ENCODE assay signal across 9 mouse cellular contexts in genomic region chr19:46149091-46149490, GRCm38 (mm10). TPM values are rescaled to one million over a fixed set of nuclear protein-coding genes. Genes with fewer than 3 reads are reported as not detected.
A peak's percentile ranks its signal among the peaks of the same experiment; 100 is the strongest.
DNase-seq lines count a peak whose midpoint lies in the region; ATAC-seq and TF ChIP-seq lines count a peak whose summit lies in the region.
"Had no signal": no experiment of that assay in that cellular context is flagged by ENCODE, and none has a peak within 500 bp of the region (broad histone marks: within the 10 kb centered on the region; RNA-seq: fewer than 3 reads in every experiment).

No protein-coding gene starts in this region.

- no peak overlapping the region for H3K27ac ChIP-seq in forebrain, embryonic 10.5 days
- no peak overlapping the region for H3K27ac ChIP-seq in forebrain, embryonic 16.5 days (ENCODE audit: low read length)
- no peak overlapping the region for H3K27ac ChIP-seq in neural tube, embryonic 12.5 days
- no peak overlapping the region for H3K27ac ChIP-seq in liver, embryonic 14.5 days

- peaks cover 72% of the 10 kb centered on the region for H3K27me3 ChIP-seq in forebrain, embryonic 10.5 days (ENCODE audit: poor library complexity, severe bottlenecking)
- peaks cover 55% of the 10 kb centered on the region for H3K27me3 ChIP-seq in forebrain, embryonic 16.5 days (replicated peaks; ENCODE audit: control insufficient read depth, insufficient read depth, low read length)
- peaks cover 69% of the 10 kb centered on the region for H3K27me3 ChIP-seq in neural tube, embryonic 12.5 days (replicated peaks)
- H3K27me3 ChIP-seq in liver, embryonic 14.5 days (ENCODE audit: control insufficient read depth, insufficient read depth, low read length), result peaks cover 66% of the 10 kb centered on the region

- TF ChIP-seq EP300 in liver, embryonic 14.5 days (IDR thresholded peaks at IDR 0.05; ENCODE audit: low read depth), result no peak

- no peak for TF ChIP-seq CTCF in liver, embryonic 14.5 days (IDR thresholded peaks at IDR 0.05; ENCODE audit: low read depth)

- no peak overlapping the region for H3K4me2 ChIP-seq in forebrain, embryonic 16.5 days (ENCODE audit: low read length)
- peak overlapping the region; percentile 87 for H3K4me2 ChIP-seq in neural tube, embryonic 12.5 days (replicated peaks)
- H3K4me2 ChIP-seq in liver, embryonic 14.5 days (ENCODE audit: low read depth), result peak overlapping the region; percentile 69

- peaks cover 46% of the 10 kb centered on the region for H3K4me1 ChIP-seq in forebrain, embryonic 10.5 days
- peaks cover 31% of the 10 kb centered on the region for H3K4me1 ChIP-seq in forebrain, embryonic 16.5 days (replicated peaks; ENCODE audit: control insufficient read depth, insufficient read depth, low read length)
- peaks cover 31% of the 10 kb centered on the region for H3K4me1 ChIP-seq in neural tube, embryonic 12.5 days
- H3K4me1 ChIP-seq in liver, embryonic 14.5 days (replicated peaks; ENCODE audit: control insufficient read depth in 2 of 2, insufficient read depth in 2 of 2, low read length in 1 of 2), result peaks cover 9 to 11% of the 10 kb centered on the region in 2 experiments

- H3K9me3 ChIP-seq in forebrain, embryonic 10.5 days, result no peaks in the 10 kb centered on the region
- H3K9me3 ChIP-seq in forebrain, embryonic 16.5 days (ENCODE audit: control insufficient read depth, low read length), result no peaks in the 10 kb centered on the region
- H3K9me3 ChIP-seq in neural tube, embryonic 12.5 days, result no peaks in the 10 kb centered on the region
- H3K9me3 ChIP-seq in liver, embryonic 14.5 days (ENCODE audit: control insufficient read depth, low read length), result no peaks in the 10 kb centered on the region

- no peak for ATAC-seq in forebrain, embryonic 16.5 days
- ATAC-seq in neural tube, embryonic 12.5 days (ENCODE audit: low FRiP score, low read depth), result no peak
- no peak for ATAC-seq in liver, embryonic 14.5 days (ENCODE audit: insufficient read depth)

- H3K9ac ChIP-seq in forebrain, embryonic 16.5 days (replicated peaks; ENCODE audit: low read depth, low read length), result no peak overlapping the region
- no peak overlapping the region for H3K9ac ChIP-seq in neural tube, embryonic 12.5 days
- no peak overlapping the region for H3K9ac ChIP-seq in liver, embryonic 14.5 days (replicated peaks)

- peak overlapping the region; percentile 65 for H3K4me3 ChIP-seq in forebrain, embryonic 10.5 days
- H3K4me3 ChIP-seq in forebrain, embryonic 16.5 days (replicated peaks; ENCODE audit: low read length), result no peak overlapping the region
- H3K4me3 ChIP-seq in neural tube, embryonic 12.5 days, result no peak overlapping the region; the same call in 1 of the 2 replicates
- H3K4me3 ChIP-seq in liver, embryonic 14.5 days (ENCODE audit: insufficient read depth in 1 of 2, low read depth in 2 of 2, low read length in 2 of 2), result no peak overlapping the region

- H3K36me3 ChIP-seq in forebrain, embryonic 10.5 days (replicated peaks), result no peaks in the 10 kb centered on the region
- H3K36me3 ChIP-seq in forebrain, embryonic 16.5 days (ENCODE audit: control insufficient read depth, insufficient read depth), result no peaks in the 10 kb centered on the region
- no peaks in the 10 kb centered on the region for H3K36me3 ChIP-seq in neural tube, embryonic 12.5 days
- no peaks in the 10 kb centered on the region for H3K36me3 ChIP-seq in liver, embryonic 14.5 days (replicated peaks; ENCODE audit: control insufficient read depth, insufficient read depth, low read depth)

- DNase-seq in forebrain, embryonic 10.5 days (ENCODE audit: extremely low spot score, low spot score), result no peak
- no peak for DNase-seq in neural tube, embryonic 10.5 days (ENCODE audit: extremely low spot score, low spot score)
- DNase-seq in liver, embryonic 14.5 days (ENCODE audit: low read depth in 3 of 3, low spot score in 3 of 3), result no peak
- DNase-seq in urinary bladder, postnatal 14 days (ENCODE audit: low spot score), result no peak
- DNase-seq in cerebellum, postnatal 25 days, result no peak
- no peak for DNase-seq in Muller cell, postnatal 12 days (ENCODE audit: inconsistent ontology term)

- 23% methylated on average over 12 of the region's 12 CpGs for WGBS in forebrain, embryonic 10.5 days
- 25% methylated on average over 12 of the region's 12 CpGs for whole genome bisulfite sequencing in forebrain, embryonic 16.5 days
- 25% methylated on average over 12 of the region's 12 CpGs for WGBS in neural tube, embryonic 12.5 days
- WGBS in liver, embryonic 14.5 days (ENCODE audit: insufficient replicate concordance), result 25% methylated on average over 12 of the region's 12 CpGs

RNA-seq across cellular contexts. Expression of gene Pitx3, which starts 1.0 kb away (rescaled TPM):
- polyA plus RNA-seq in forebrain, embryonic 10.5 days (2016; fragmentation: Nextera tagmentation; extraction: Ambion mirVana), result 0.18 and 0.25 TPM in 2 replicates
- 0.24 TPM in 1 of 2 replicates, not detected in the other for polyA plus RNA-seq in forebrain, embryonic 16.5 days (2015; fragmentation: Nextera tagmentation; extraction: Ambion mirVana)
- 2.7 and 3.0 TPM in 2 replicates for polyA plus RNA-seq in neural tube, embryonic 12.5 days (2016; fragmentation: Nextera tagmentation; extraction: Ambion mirVana)
- not detected in 2 replicates for polyA plus RNA-seq in liver, embryonic 14.5 days (2012; rRNA removed)
- not detected in 2 replicates for polyA plus RNA-seq in liver, embryonic 14.5 days (2014; fragmentation: Nextera tagmentation; extraction: Ambion mirVana)
- polyA plus RNA-seq: spleen, adult 2 months had no signal

RNA-seq across cellular contexts. Expression of gene Gbf1, which starts 3.2 kb away (rescaled TPM):
- 36.9 and 41.8 TPM in 2 replicates for polyA plus RNA-seq in forebrain, embryonic 10.5 days (2016; fragmentation: Nextera tagmentation; extraction: Ambion mirVana)
- 64.2 and 65.1 TPM in 2 replicates for polyA plus RNA-seq in forebrain, embryonic 16.5 days (2015; fragmentation: Nextera tagmentation; extraction: Ambion mirVana)
- polyA plus RNA-seq in neural tube, embryonic 12.5 days (2016; fragmentation: Nextera tagmentation; extraction: Ambion mirVana), result 72.8 and 85.6 TPM in 2 replicates
- 14.6 and 17.4 TPM in 2 replicates for polyA plus RNA-seq in liver, embryonic 14.5 days (2012; rRNA removed)
- polyA plus RNA-seq in liver, embryonic 14.5 days (2014; fragmentation: Nextera tagmentation; extraction: Ambion mirVana), result 11.2 and 14.0 TPM in 2 replicates

RNA-seq across cellular contexts. Expression of gene Elovl3, which starts 17.4 kb away (rescaled TPM):
- polyA plus RNA-seq in forebrain, embryonic 10.5 days (2016; fragmentation: Nextera tagmentation; extraction: Ambion mirVana), result 0.07 and 0.17 TPM in 2 replicates
- not detected in 2 replicates for polyA plus RNA-seq in forebrain, embryonic 16.5 days (2015; fragmentation: Nextera tagmentation; extraction: Ambion mirVana)
- polyA plus RNA-seq in neural tube, embryonic 12.5 days (2016; fragmentation: Nextera tagmentation; extraction: Ambion mirVana), result 0.20 TPM in 1 of 2 replicates, not detected in the other
- 0.02 TPM in 1 of 2 replicates, not detected in the other for polyA plus RNA-seq in liver, embryonic 14.5 days (2012; rRNA removed)
- not detected in 2 replicates for polyA plus RNA-seq in liver, embryonic 14.5 days (2014; fragmentation: Nextera tagmentation; extraction: Ambion mirVana)
- polyA plus RNA-seq: spleen, adult 2 months had no signal
